Mouse (Mus musculus): ENCODE measurements at regions not wholly inside any gene's neighbourhood (a gene's known extent, or its start where the extent isn't known, plus 50 kb on each side); places are given as distances from the start of the nearest gene placed in this dataset.

- TF ChIP-seq POLR2A (IDR thresholded peaks at IDR 0.05; ENCODE audit: borderline replicate concordance, extremely low read depth, insufficient read depth, insufficient read length, poor library complexity, severe bottlenecking) = no peak
- no peak for TF ChIP-seq CTCF (IDR thresholded peaks at IDR 0.05; ENCODE audit: borderline replicate concordance, extremely low read depth, insufficient read depth, insufficient read length)
- peak; percentile 43 for DNase-seq (ENCODE audit: low read depth)
Measured at GRCm38 (mm10) chr6:79894448-79894847, 76.7 kb downstream of the Gm20594 start.

Data from brain, embryonic 14.5 days (tissue).